Mouse (Mus musculus): ENCODE data around the gene U2af1l4. TPM values are rescaled to one million over a fixed set of nuclear protein-coding genes. Genes with fewer than 3 reads are reported as not detected.

Gene U2af1l4
- polyA plus RNA-seq, 1 experiment from 2014 or later, result 82.5 TPM

DNA sequence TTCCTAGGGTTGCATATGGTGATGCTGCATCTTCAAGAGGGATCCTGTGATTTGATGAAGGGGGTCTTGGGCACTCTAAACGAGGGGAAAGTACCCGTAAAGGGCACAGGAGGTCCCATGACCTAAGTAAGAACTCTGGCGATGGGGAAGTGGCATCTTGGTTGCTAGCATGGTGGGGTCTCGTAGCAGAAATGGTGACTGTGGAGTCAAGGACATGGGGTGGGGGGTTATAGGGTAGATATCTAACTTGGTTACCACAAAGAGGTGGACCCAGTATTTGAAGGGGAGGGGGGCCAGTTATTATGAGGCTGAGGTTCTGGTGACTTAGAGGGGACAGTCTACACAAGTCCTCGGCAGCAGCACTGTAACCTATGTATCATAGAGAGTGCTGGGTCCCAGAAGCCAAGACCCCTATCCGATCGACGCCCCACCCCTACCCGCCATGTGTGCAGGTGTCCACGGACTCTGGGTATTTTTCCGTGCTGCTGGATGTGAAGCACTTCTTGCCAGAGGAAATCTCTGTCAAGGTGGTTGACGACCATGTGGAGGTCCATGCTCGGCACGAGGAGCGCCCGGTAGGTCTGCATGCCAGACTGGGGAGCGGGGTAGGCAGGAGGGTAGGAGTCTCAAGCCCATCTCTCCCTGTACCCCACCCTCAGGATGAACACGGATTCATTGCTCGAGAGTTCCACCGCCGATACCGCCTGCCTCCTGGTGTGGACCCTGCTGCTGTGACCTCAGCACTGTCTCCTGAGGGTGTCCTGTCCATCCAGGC lies 9.1 kb upstream of the U2af1l4 start:
- Histone ChIP-seq H3K4me2 (peak overlapping the region; percentile 97), H3K9me3 (no peaks in the 10 kb centered on the region), H3K27me3 (replicated peaks) (no peaks in the 10 kb centered on the region), H3K36me3 (peaks cover 23% of the 10 kb centered on the region), H3K4me3 (replicated peaks) (peak overlapping the region; percentile 76), H3K27ac (peak overlapping the region; percentile 99; the same call in 1 of the 2 replicates), H3K4me1 (peaks cover 19% of the 10 kb centered on the region), H3K9ac (no peak overlapping the region)
- 80% methylated on average over 22 of the region's 22 CpGs for WGBS
- no peak for ATAC-seq (ENCODE audit: insufficient read depth, low FRiP score, low read depth)

DNA sequence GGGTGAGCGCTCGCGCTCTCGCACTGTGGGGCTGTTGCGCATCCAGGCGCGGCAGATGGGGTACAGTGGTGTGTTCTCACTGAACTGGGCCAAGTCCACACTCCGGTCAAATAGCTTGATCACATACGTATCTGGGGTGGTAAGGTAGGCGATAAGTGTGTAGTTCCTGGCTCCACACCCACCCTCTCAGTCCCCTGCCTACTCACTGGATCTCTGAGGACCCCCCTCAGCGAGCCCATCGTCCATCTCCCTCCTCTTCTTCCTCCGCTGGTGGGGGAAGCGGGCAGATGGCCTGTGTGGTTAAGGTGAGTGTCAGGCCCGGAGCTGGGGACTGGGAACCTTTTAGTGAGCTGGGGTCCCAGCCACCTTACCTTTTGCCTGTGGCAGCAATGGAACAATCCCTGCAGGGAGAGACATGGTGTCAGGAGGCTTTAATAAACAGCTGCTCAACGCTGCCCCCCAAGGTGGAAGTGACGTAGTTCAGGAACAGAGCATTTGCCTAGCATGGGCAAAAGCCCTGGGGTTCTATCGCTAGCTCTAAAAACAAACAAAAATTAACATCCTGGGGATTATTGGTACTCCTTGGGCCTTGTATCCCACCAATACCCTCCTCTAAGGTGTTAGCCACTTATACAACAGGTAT lies 6.1 kb upstream of the U2af1l4 start:
- Histone ChIP-seq H3K9ac (no peak overlapping the region), H3K27me3 (replicated peaks) (no peaks in the 10 kb centered on the region), H3K9me3 (no peaks in the 10 kb centered on the region), H3K4me1 (peaks cover 19% of the 10 kb centered on the region), H3K4me2 (no peak overlapping the region), H3K36me3 (peaks cover 23% of the 10 kb centered on the region), H3K4me3 (replicated peaks) (no peak overlapping the region), H3K27ac (no peak overlapping the region)
- no peak for ATAC-seq (ENCODE audit: insufficient read depth, low FRiP score, low read depth)
- 92% methylated on average over 18 of the region's 18 CpGs for WGBS

DNA sequence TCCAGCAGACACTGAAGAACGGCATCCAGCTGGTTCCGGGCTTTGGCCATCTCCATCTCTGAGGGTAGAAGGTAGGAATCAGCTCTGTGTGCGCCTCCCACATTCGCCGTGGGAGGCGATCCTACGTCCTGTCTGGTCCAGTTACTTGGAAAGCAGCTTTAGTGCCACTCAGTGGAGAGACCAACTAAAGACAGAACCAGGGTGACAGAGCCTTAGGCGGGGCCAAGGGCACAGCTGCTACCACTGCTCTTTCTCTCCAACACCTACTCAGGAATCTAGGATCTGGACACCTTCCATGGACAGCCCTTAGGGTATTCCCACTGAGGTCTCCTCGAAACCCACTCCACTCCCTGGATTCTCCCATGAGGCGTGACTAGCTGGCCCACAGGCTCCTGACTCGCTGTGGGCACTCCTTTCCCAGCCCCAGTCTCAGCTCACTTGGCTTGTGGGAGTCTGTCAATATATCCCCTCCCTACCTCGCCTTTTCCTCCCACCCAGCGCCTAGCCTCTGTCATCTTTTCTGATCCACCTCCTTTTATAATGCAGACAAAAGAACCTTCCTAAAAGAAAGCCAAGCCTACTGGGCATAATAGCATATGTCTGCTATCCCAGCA lies 5.1 kb upstream of the U2af1l4 start:
- 82% methylated on average over 13 of the region's 13 CpGs for WGBS
- Histone ChIP-seq H3K27ac (peak overlapping the region; percentile 44; the same call in 1 of the 2 replicates), H3K4me1 (peaks cover 19% of the 10 kb centered on the region), H3K36me3 (peaks cover 23% of the 10 kb centered on the region), H3K9ac (0 out of 2 replicates have a peak overlapping the region, but pooled peaks have one; percentile 9), H3K27me3 (replicated peaks) (no peaks in the 10 kb centered on the region), H3K9me3 (no peaks in the 10 kb centered on the region), H3K4me2 (peak overlapping the region; percentile 82), H3K4me3 (replicated peaks) (peak overlapping the region; percentile 61)
- no peak for ATAC-seq (ENCODE audit: insufficient read depth, low FRiP score, low read depth)

DNA sequence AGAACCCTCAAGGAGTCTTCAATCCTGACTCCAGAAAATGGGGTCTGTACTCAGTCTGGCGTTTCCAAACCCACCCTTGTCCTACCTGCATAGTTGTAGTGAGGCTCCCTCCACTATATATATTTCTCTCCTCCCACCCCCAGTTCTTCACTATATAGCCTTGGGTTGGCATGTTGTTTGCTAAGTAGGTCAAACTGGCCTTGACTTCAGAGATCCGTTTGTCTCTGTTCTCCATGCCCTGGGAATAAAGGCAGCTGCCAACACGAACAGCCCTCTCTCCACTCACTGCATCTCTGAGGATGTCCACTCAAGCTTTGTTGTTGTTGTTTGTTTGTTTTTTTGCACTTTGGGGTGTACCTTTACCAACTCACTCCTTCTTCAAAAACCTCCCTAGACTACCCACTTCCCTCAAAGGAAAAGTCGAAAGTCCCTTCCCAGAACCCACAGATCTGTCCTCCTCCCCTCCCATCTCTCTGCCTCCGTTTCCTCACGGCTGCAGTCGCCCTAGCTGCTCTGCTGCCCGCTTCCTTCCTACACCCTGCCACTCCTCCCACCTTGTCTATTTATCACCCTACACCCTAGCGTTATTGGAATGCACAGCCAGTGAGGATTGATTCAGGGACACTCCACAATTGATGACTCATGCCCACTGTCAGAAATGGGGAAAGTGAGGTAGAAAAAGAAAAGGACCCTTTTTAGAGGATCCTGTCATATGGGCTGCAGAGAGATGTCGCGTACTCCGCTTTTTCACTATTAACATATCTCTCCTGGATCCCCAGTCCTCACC lies 4.3 kb upstream of the U2af1l4 start:
- Histone ChIP-seq H3K4me1 (peaks cover 11% of the 10 kb centered on the region; the same call in 1 of the 2 replicates), H3K27me3 (replicated peaks) (no peaks in the 10 kb centered on the region), H3K27ac (peak overlapping the region; percentile 70), H3K9ac (peak overlapping the region; percentile 52), H3K4me3 (replicated peaks) (peak overlapping the region; percentile 61), H3K4me2 (peak overlapping the region; percentile 82), H3K9me3 (no peaks in the 10 kb centered on the region), H3K36me3 (peaks cover 23% of the 10 kb centered on the region)
- ATAC-seq (ENCODE audit: insufficient read depth, low FRiP score, low read depth), result no peak
- 11% methylated on average over 12 of the region's 12 CpGs for WGBS

DNA sequence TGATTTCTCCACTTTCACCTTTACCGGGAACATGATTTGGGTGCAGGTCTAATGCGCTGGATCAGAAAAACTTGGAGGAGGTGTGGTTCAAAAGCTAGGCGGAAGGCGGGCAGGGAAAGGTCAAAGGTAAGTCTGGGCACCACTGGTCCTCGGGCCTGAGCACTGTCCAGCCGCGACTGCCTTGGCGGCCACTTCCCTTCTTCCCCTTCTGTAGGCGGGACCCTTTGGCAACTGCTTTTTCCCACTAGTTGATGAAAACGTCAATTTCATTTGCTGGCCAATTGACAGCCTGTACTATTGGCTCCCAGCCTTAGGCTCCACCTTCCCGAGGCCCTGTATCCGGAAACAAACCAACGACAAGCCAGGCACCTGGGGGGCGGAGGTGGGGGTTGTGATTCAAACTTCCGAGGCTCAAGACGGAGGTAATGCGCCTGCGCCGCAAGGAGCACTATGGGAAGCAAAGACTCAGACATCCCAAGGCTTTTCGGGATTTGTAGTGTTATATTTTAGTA lies 3.6 kb upstream of the U2af1l4 start, which contains the start of gene Lin37:
Gene Lin37 (minus strand): TSS at position 396 of the 512 bp plus-strand sequence.
- under 1% methylated on average over 20 of the region's 20 CpGs for WGBS
- Histone ChIP-seq H3K4me2 (peak within 1 kb of the TSS; percentile 82), H3K9ac (peak within 1 kb of the TSS; percentile 52), H3K4me1 (peaks cover 15% of the 10 kb centered on the region; the same call in 1 of the 2 replicates), H3K27ac (peak within 1 kb of the TSS; percentile 70), H3K4me3 (replicated peaks) (peak within 1 kb of the TSS; percentile 61), H3K27me3 (replicated peaks) (no peaks in the 10 kb centered on the region), H3K36me3 (peaks cover 23% of the 10 kb centered on the region), H3K9me3 (no peaks in the 10 kb centered on the region)
- ATAC-seq (ENCODE audit: insufficient read depth, low FRiP score, low read depth), result peak; percentile 83

DNA sequence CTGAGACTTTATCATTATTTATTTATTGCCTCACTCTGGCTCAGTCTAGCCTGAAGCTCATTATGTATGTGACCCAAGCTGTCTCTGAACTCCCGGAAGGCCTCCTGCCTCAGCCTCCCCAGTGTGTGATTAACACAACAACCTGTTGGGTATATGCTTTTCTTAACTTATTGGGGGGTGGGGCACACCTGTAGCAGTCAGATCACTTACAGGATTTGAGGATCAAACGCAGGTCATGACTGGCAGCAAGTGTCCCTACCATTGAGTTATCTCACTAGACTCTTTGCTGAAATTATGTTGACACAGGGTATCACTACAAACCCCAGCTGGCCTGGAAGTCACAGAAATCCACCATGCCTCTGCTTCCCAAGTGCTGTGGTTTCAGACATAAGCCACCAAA lies 2.8 kb upstream of the U2af1l4 start:
- Histone ChIP-seq H3K4me2 (peak overlapping the region; percentile 82; the same call in 1 of the 2 replicates), H3K9me3 (no peaks in the 10 kb centered on the region), H3K36me3 (peaks cover 18% of the 10 kb centered on the region), H3K27me3 (replicated peaks) (no peaks in the 10 kb centered on the region), H3K4me1 (peaks cover 15% of the 10 kb centered on the region; the same call in 1 of the 2 replicates), H3K9ac (no peak overlapping the region), H3K4me3 (replicated peaks) (no peak overlapping the region), H3K27ac (no peak overlapping the region)
- no peak for ATAC-seq (ENCODE audit: insufficient read depth, low FRiP score, low read depth)
- 61% methylated on average over 2 of the region's 2 CpGs for WGBS

DNA sequence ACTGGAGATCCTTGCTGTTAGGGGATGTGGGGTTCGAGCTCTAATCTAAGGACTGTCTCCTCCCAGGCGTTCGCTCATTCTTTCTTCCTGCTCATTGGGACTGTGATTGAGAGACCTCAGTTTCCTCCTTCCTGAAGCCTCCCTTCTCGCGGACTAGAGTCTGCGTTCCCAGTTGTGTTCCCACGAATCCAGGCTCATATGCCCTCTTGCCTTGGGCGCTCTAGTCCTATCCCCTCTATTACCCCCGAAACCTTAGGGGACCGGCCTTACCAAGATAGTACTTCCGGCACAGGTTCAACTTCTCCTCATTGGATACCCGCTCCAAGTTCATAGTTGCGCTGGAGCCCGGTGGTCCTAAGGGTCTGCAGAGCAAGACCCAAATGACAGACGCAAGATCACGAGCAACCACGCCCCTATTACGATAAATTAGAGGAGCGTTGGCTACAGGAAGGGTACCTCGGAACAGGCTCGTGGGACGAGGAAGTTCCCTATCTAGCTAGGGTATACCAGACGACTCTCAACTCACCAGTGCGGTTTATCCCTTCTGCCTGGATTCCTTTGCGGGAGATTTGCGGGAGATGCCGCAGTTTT lies 480 bp upstream of the U2af1l4 start:
- under 1% methylated on average over 27 of the region's 27 CpGs for WGBS
- Histone ChIP-seq H3K9ac (peak overlapping the region; percentile 44), H3K9me3 (no peaks in the 10 kb centered on the region), H3K36me3 (peaks cover 9% of the 10 kb centered on the region), H3K4me2 (peak overlapping the region; percentile 70), H3K27ac (peak overlapping the region; percentile 99), H3K27me3 (replicated peaks) (no peaks in the 10 kb centered on the region), H3K4me1 (peaks cover 15% of the 10 kb centered on the region; the same call in 1 of the 2 replicates), H3K4me3 (replicated peaks) (peak overlapping the region; percentile 88)
- no peak for ATAC-seq (ENCODE audit: insufficient read depth, low FRiP score, low read depth)

DNA sequence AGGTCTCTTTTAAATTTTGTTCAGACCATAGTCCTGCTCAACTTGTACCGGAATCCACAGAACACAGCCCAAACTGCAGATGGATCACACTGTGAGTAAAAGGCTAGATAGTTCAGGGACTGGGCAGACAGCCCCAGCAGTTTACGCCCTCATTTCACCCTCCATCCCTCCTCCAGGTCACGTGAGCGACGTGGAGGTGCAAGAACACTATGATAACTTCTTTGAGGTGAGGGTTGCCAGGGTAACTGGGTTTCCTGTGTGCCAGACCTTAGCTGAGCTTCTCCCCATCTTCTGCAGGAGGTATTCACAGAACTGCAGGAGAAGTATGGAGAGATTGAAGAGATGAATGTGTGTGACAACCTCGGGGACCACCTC lies 792 bp downstream of the U2af1l4 start:
- no peaks in the 10 kb centered on the region for H3K9me3 ChIP-seq
- no peak for ATAC-seq (ENCODE audit: insufficient read depth, low FRiP score, low read depth)
- no peaks in the 10 kb centered on the region for H3K27me3 ChIP-seq (replicated peaks)
- peaks cover 6% of the 10 kb centered on the region; the same call in 1 of the 2 replicates for H3K4me1 ChIP-seq
- peak overlapping the region; percentile 88 for H3K4me3 ChIP-seq (replicated peaks)
- 17% methylated on average over 6 of the region's 6 CpGs for WGBS
- peak overlapping the region; percentile 99 for H3K27ac ChIP-seq
- peaks cover 14% of the 10 kb centered on the region for H3K36me3 ChIP-seq
- peak overlapping the region; percentile 60; the same call in 1 of the 2 replicates for H3K9ac ChIP-seq
- peak overlapping the region; percentile 70 for H3K4me2 ChIP-seq

DNA sequence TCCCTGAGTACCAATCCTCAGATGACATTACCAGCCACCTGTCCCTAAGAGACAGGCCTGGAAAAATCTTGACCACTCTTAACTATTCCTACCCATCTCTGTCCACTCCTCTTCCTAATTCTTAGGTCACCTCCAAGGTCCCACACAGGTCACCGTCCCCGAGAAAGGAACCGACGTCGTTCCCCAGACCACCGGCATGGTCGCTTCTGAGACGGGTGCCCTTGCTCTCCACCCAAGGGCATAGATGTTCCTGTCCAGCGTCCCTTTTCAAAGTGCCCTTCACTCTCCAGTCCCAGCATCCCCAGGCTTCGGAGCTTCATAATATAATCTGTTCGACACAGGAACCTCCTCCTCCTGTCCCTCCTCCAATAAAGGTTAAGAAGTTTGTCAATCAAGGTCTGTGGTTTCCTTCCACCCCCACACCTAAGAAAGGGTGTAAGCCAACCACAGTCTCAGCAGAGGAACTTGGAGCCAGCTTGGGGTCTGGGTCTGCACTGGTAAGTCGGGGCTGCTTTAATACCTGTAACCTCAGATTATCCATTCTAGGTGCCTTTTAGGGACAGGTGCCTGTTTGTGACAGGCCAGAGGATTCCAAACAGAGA lies 2.0 kb downstream of the U2af1l4 start, which contains the start of gene Igflr1:
Gene Igflr1 (plus strand): TSS at position 458 of the 602 bp plus-strand sequence.
- Histone ChIP-seq H3K36me3 (peaks cover 25% of the 10 kb centered on the region), H3K27ac (no peak within 1 kb of the TSS), H3K9me3 (no peaks in the 10 kb centered on the region), H3K27me3 (replicated peaks) (no peaks in the 10 kb centered on the region), H3K4me3 (replicated peaks) (peak within 1 kb of the TSS; percentile 88; the same call in 1 of the 2 replicates), H3K4me1 (peaks cover 6% of the 10 kb centered on the region; the same call in 1 of the 2 replicates), H3K9ac (no peak within 1 kb of the TSS), H3K4me2 (peak within 1 kb of the TSS; percentile 70; the same call in 1 of the 2 replicates)
- WGBS, result 93% methylated on average over 12 of the region's 12 CpGs
- no peak for ATAC-seq (ENCODE audit: insufficient read depth, low FRiP score, low read depth)

DNA sequence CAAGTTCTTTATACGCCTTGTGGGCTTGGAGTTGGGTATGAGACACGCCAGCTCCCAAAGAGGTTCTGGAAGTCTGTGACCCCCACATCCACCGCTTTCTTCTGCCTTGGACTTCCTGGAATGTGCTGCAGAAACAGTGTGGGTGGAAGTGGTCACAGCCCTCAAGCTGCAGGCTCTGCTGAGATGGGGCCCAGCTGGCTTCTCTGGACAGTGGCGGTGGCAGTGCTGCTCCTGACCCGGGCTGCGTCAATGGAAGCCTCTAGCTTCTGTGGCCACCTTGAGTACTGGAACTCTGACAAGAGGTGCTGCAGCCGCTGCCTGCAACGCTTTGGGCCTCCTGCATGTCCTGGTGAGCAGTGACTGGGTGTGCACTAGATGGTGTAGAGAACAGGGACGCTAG lies 2.9 kb downstream of the U2af1l4 start:
- peaks cover 34% of the 10 kb centered on the region for H3K36me3 ChIP-seq
- peaks cover 6% of the 10 kb centered on the region; the same call in 1 of the 2 replicates for H3K4me1 ChIP-seq
- no peak for ATAC-seq (ENCODE audit: insufficient read depth, low FRiP score, low read depth)
- H3K4me3 ChIP-seq (replicated peaks), result no peak overlapping the region
- no peaks in the 10 kb centered on the region for H3K27me3 ChIP-seq (replicated peaks)
- H3K27ac ChIP-seq, result no peak overlapping the region
- H3K9ac ChIP-seq, result no peak overlapping the region
- H3K4me2 ChIP-seq, result no peak overlapping the region
- 82% methylated on average over 9 of the region's 9 CpGs for WGBS
- H3K9me3 ChIP-seq, result no peaks in the 10 kb centered on the region

All from stomach, embryonic 15.5 days (tissue).